Mouse (Mus musculus): ENCODE data around the gene 1700018B08Rik. TPM values are rescaled to one million over a fixed set of nuclear protein-coding genes. Genes with fewer than 3 reads are reported as not detected.
A peak's percentile ranks its signal among the peaks of the same experiment; 100 is the strongest.

The 1700018B08Rik gene
- not detected for total RNA-seq (2021)

- intact Hi-C loops (cut with DNase I), result no loop called here
- DNase-seq, result no peak
Observed at GRCm38 (mm10) chr8:121544276-121544785, at the start of gene 1700018B08Rik. Gene 1700018B08Rik, minus strand, starts transcription at chr8:121544320.

GRCm38 (mm10) chr8:121593293-121593692 is 49.2 kb upstream of the 1700018B08Rik start:
- intact Hi-C loops (cut with DNase I), result no loop called here
- no peak for DNase-seq

- intact Hi-C loops (cut with DNase I), result no loop called here
- DNase-seq, result peak; percentile 36
Observed at GRCm38 (mm10) chr8:121591178-121592066, 47.3 kb upstream of the 1700018B08Rik start.

GRCm38 (mm10) chr8:121590203-121591177 is 46.4 kb upstream of the 1700018B08Rik start, which contains the start of gene Map1lc3b:
Gene Map1lc3b, plus strand, starts transcription at chr8:121590361.
- peak; percentile 96 for DNase-seq
- intact Hi-C loops (cut with DNase I), result no loop called here

GRCm38 (mm10) chr8:121589205-121589726 is 45.1 kb upstream of the 1700018B08Rik start:
- no peak for DNase-seq
- intact Hi-C loops (cut with DNase I), result no loop called here

GRCm38 (mm10) chr8:121588750-121589149 is 44.6 kb upstream of the 1700018B08Rik start:
- DNase-seq, result no peak
- intact Hi-C loops (cut with DNase I), result no loop called here

- intact Hi-C loops (cut with DNase I), result no loop called here
- peak; percentile 100 for DNase-seq
Observed at GRCm38 (mm10) chr8:121585159-121585825, 41.2 kb upstream of the 1700018B08Rik start.

- DNase-seq, result no peak
Observed at GRCm38 (mm10) chr8:121584730-121585129, 40.6 kb upstream of the 1700018B08Rik start.

GRCm38 (mm10) chr8:121583653-121584052 is 39.5 kb upstream of the 1700018B08Rik start:
- intact Hi-C loops (cut with DNase I), result no loop called here
- DNase-seq, result no peak

More at GRCm38 (mm10) chr8:121584730-121585129, 40.6 kb upstream of the 1700018B08Rik start:
- intact Hi-C loops (cut with DNase I), result no loop called here

GRCm38 (mm10) chr8:121580465-121580864 is 36.3 kb upstream of the 1700018B08Rik start:
- intact Hi-C loops (cut with DNase I), result no loop called here
- no peak for DNase-seq

- peak; percentile 97 for DNase-seq
- intact Hi-C loops (cut with DNase I), result no loop called here
Observed at GRCm38 (mm10) chr8:121578676-121579451, 34.7 kb upstream of the 1700018B08Rik start, which contains the start of gene Fbxo31. Gene Fbxo31, minus strand, starts transcription at chr8:121578806.

GRCm38 (mm10) chr8:121577751-121578675 is 33.9 kb upstream of the 1700018B08Rik start:
- no peak for DNase-seq
- intact Hi-C loops (cut with DNase I), result no loop called here

GRCm38 (mm10) chr8:121575661-121576060 is 31.5 kb upstream of the 1700018B08Rik start:
- intact Hi-C loops (cut with DNase I), result no loop called here
- DNase-seq, result no peak

GRCm38 (mm10) chr8:121573275-121573674 is 29.2 kb upstream of the 1700018B08Rik start:
- intact Hi-C loops (cut with DNase I), result no loop called here
- peak; percentile 56 for DNase-seq

GRCm38 (mm10) chr8:121572121-121572520 is 28.0 kb upstream of the 1700018B08Rik start:
- DNase-seq, result no peak
- intact Hi-C loops (cut with DNase I), result no loop called here

GRCm38 (mm10) chr8:121570801-121571200 is 26.7 kb upstream of the 1700018B08Rik start:
- intact Hi-C loops (cut with DNase I), result no loop called here
- no peak for DNase-seq

- intact Hi-C loops (cut with DNase I), result no loop called here
- DNase-seq, result no peak
Observed at GRCm38 (mm10) chr8:121570335-121570734, 26.2 kb upstream of the 1700018B08Rik start.

- DNase-seq, result no peak
- intact Hi-C loops (cut with DNase I), result no loop called here
Observed at GRCm38 (mm10) chr8:121568321-121568720, 24.2 kb upstream of the 1700018B08Rik start.

Data from left cerebral cortex, postnatal 4 days (tissue).